Mouse (Mus musculus) liver, embryonic 14.5 days (tissue): Measurements from ENCODE around the gene Adipor2. TPM values are rescaled to one million over a fixed set of nuclear protein-coding genes. Genes with fewer than 3 reads are reported as not detected.

ENCODE experiments used
- ATAC-seq: fragments of 200-750 bp; cut with Nextera tagmentation; 2 replicates; pipeline ENCODE4 v1.8.0; 2017; ENCODE audit warnings: moderate number of reproducible peaks, mild to moderate bottlenecking, moderate library complexity; ENCODE audit not compliant: insufficient read depth
- DNase-seq, 3 experiments: peaks; one replicate each; pipeline ENCODE4 v3.0.0-alpha.2; 2012 to 2013; ENCODE audit warnings: low read depth in 3 of 3, low spot score in 3 of 3
- H3K27ac ChIP-seq: fragments of 300-500 bp; sonication (generic); 2 replicates; pipeline ENCODE4 v1.5.1; 2014; ENCODE audit warnings: moderate library complexity, mild to moderate bottlenecking, control low read depth, inconsistent platforms
- H3K27me3 ChIP-seq: fragments of 300-500 bp; sonication (generic); 2 replicates; pipeline ENCODE4 v1.6.1; 2014; ENCODE audit warnings: mild to moderate bottlenecking, low read length, moderate library complexity; ENCODE audit not compliant: control insufficient read depth, insufficient read depth
- H3K36me3 ChIP-seq: fragments of 300-500 bp; sonication (generic); replicated peaks from 2 replicates; pipeline ENCODE4 v1.6.1; 2014; ENCODE audit warnings: low read depth; ENCODE audit not compliant: control insufficient read depth, insufficient read depth
- H3K4me1 ChIP-seq, 2 experiments: fragments of 200-500 bp in 1 of 2; fragments of 300-500 bp in 1 of 2; sonication (generic) in 1 of 2; replicated peaks; 2 replicates each; pipeline ENCODE4 v1.6.1; 2012 to 2014; ENCODE audit warnings: antibody characterized with exemption in 1 of 2, inconsistent platforms in 1 of 2, low read length in 1 of 2; ENCODE audit not compliant: control insufficient read depth in 2 of 2, insufficient read depth in 2 of 2
- H3K4me2 ChIP-seq: fragments of 300-500 bp; sonication (generic); 2 replicates; pipeline ENCODE4 v1.6.1; 2014; ENCODE audit warnings: low read depth, mild to moderate bottlenecking, control low read depth, moderate library complexity
- H3K4me3 ChIP-seq, 2 experiments: fragments of 200-500 bp in 1 of 2; fragments of 300-500 bp in 1 of 2; sonication (generic) in 1 of 2; 2 replicates each; pipeline ENCODE4 v1.5.1; 2012 to 2014; ENCODE audit warnings: low read depth in 2 of 2, low read length in 2 of 2, mild to moderate bottlenecking in 2 of 2, control low read depth in 1 of 2, inconsistent platforms in 1 of 2, moderate library complexity in 1 of 2; ENCODE audit not compliant: insufficient read depth in 1 of 2
- H3K9ac ChIP-seq: fragments of 300-500 bp; sonication (generic); replicated peaks from 2 replicates; pipeline ENCODE4 v1.6.1; 2014; ENCODE audit warnings: mild to moderate bottlenecking, control low read depth, moderate library complexity
- H3K9me3 ChIP-seq: fragments of 300-500 bp; sonication (generic); 2 replicates; pipeline ENCODE4 v1.6.1; 2016; ENCODE audit warnings: low read length, mixed read lengths; ENCODE audit not compliant: control insufficient read depth
- CTCF ChIP-seq: IDR thresholded peaks from 2 replicates; pipeline ENCODE4 v1.5.1; 2016; ENCODE audit warnings: antibody characterized with exemption, low read depth, control low read depth
- EP300 ChIP-seq: IDR thresholded peaks from 2 replicates; pipeline ENCODE4 v1.6.1; 2016; ENCODE audit warnings: antibody characterized with exemption, low read depth
- WGBS: fragments of 180-500 bp; shearing (Covaris S2); extraction: QIAGEN DNeasy Blood & Tissue Kit; methylation state at CpG from one replicate; pipeline ENCODE4 v1.1.7; 2014; ENCODE audit not compliant: insufficient replicate concordance; 5-methylcytosine and 5-hydroxymethylcytosine counted together
- polyA plus RNA-seq, 2 experiments: library from polyadenylated mRNA; depleted of rRNA in 1 of 2; stranded (reverse) in 1 of 2; unstranded in 1 of 2; fragments of >200 nt; fragmentation: Nextera tagmentation in 1 of 2; extraction: Ambion mirVana in 1 of 2; gene quantifications; 2 replicates each; pipeline versions ENCODE4 v1.2.1 to v1.2.3; 2012 to 2014

The Adipor2 gene
- polyA plus RNA-seq, 2 experiments: 17.7 to 18.4 TPM

- no peak overlapping the region for H3K4me2 ChIP-seq
- no peaks in the 10 kb centered on the region for H3K27me3 ChIP-seq
- H3K27ac ChIP-seq: no peak overlapping the region
- TF ChIP-seq CTCF (no peak), EP300 (no peak)
- DNase-seq: no peak
- H3K4me3 ChIP-seq: no peak overlapping the region
- H3K4me1 ChIP-seq: peaks cover 0 to under 1% of the 10 kb centered on the region in 2 experiments; a peak in 1 of 4 replicates
- H3K36me3 ChIP-seq: no peaks in the 10 kb centered on the region
- WGBS: 42% methylated on average over 9 of the region's 9 CpGs
- H3K9ac ChIP-seq: no peak overlapping the region
- ATAC-seq: no peak
- no peaks in the 10 kb centered on the region for H3K9me3 ChIP-seq
Measured at GRCm38 (mm10) chr6:119408582-119408981, 8.9 kb downstream of the Adipor2 start.

GRCm38 (mm10) chr6:119407818-119408217 lies 9.7 kb downstream of the Adipor2 start:
- H3K27me3 ChIP-seq: no peaks in the 10 kb centered on the region
- ATAC-seq (no peak), DNase-seq (no peak)
- H3K4me3 ChIP-seq: no peak overlapping the region
- H3K4me1 ChIP-seq: peaks cover 0 to 5% of the 10 kb centered on the region in 2 experiments; a peak in 2 of 4 replicates
- no peak overlapping the region for H3K4me2 ChIP-seq
- no peak overlapping the region for H3K9ac ChIP-seq
- no peaks in the 10 kb centered on the region for H3K36me3 ChIP-seq
- H3K27ac ChIP-seq: no peak overlapping the region
- no peak for TF ChIP-seq EP300
- TF ChIP-seq CTCF: no peak
- 24% methylated on average over 6 of the region's 6 CpGs for WGBS
- H3K9me3 ChIP-seq: no peaks in the 10 kb centered on the region

GRCm38 (mm10) chr6:119406528-119406927 lies 11.0 kb downstream of the Adipor2 start:
- no peaks in the 10 kb centered on the region for H3K9me3 ChIP-seq
- TF ChIP-seq EP300 (no peak), CTCF (no peak)
- no peak for DNase-seq
- WGBS: 78% methylated on average over 8 of the region's 8 CpGs
- H3K4me3 ChIP-seq: no peak overlapping the region
- peaks cover 0 to 11% of the 10 kb centered on the region in 2 experiments; a peak in 2 of 4 replicates for H3K4me1 ChIP-seq
- H3K9ac ChIP-seq: no peak overlapping the region
- H3K4me2 ChIP-seq: no peak overlapping the region
- H3K36me3 ChIP-seq: no peaks in the 10 kb centered on the region
- ATAC-seq: no peak
- H3K27me3 ChIP-seq: no peaks in the 10 kb centered on the region
- no peak overlapping the region for H3K27ac ChIP-seq

GRCm38 (mm10) chr6:119405310-119405709 lies 12.2 kb downstream of the Adipor2 start:
- peaks cover 0 to 11% of the 10 kb centered on the region in 2 experiments; a peak in 2 of 4 replicates for H3K4me1 ChIP-seq
- no peak overlapping the region for H3K4me2 ChIP-seq
- H3K27me3 ChIP-seq: no peaks in the 10 kb centered on the region
- no peak overlapping the region for H3K4me3 ChIP-seq
- TF ChIP-seq EP300: no peak
- TF ChIP-seq CTCF: no peak
- H3K9ac ChIP-seq: no peak overlapping the region
- H3K36me3 ChIP-seq: no peaks in the 10 kb centered on the region
- ATAC-seq (no peak), DNase-seq (no peak)
- 59% methylated on average over 7 of the region's 7 CpGs for WGBS
- H3K27ac ChIP-seq: no peak overlapping the region
- no peaks in the 10 kb centered on the region for H3K9me3 ChIP-seq

GRCm38 (mm10) chr6:119404854-119405253 lies 12.7 kb downstream of the Adipor2 start:
- Histone ChIP-seq H3K36me3 (no peaks in the 10 kb centered on the region), H3K9ac (no peak overlapping the region), H3K27me3 (no peaks in the 10 kb centered on the region), H3K27ac (no peak overlapping the region), H3K9me3 (no peaks in the 10 kb centered on the region), H3K4me1 (peaks cover 0 to 11% of the 10 kb centered on the region in 2 experiments; a peak in 2 of 4 replicates), H3K4me2 (no peak overlapping the region), H3K4me3 (no peak overlapping the region)
- TF ChIP-seq CTCF (no peak), EP300 (no peak)
- ATAC-seq (no peak), DNase-seq (no peak)
- WGBS: 67% methylated on average over 4 of the region's 4 CpGs
